20 mouse cellular contexts compared by ENCODE assay signal in genomic region chr5:92390615-92391014, GRCm38 (mm10). TPM values are rescaled to one million over a fixed set of nuclear protein-coding genes. Genes with fewer than 3 reads are reported as not detected.
DNase-seq lines count a peak whose midpoint lies in the region; ATAC-seq and TF ChIP-seq lines count a peak whose summit lies in the region.
"Had no signal": no experiment of that assay in that cellular context is flagged by ENCODE, and none has a peak within 500 bp of the region (broad histone marks: within the 10 kb centered on the region; RNA-seq: fewer than 3 reads in every experiment).

No protein-coding gene starts in this region.

- no peaks in the 10 kb centered on the region for H3K27me3 ChIP-seq in testis, adult 2 months (ENCODE audit: control insufficient read depth, insufficient read depth, low read length)
- H3K27me3 ChIP-seq in heart, embryonic 16.5 days (ENCODE audit: control insufficient read depth, insufficient read depth, low read length) = peaks cover 2% of the 10 kb centered on the region; the same call in 1 of the 2 replicates
- H3K27me3 ChIP-seq in midbrain, embryonic 11.5 days (ENCODE audit: control insufficient read depth, insufficient read depth, low read length) = peaks cover 13% of the 10 kb centered on the region

- no peak for TF ChIP-seq CTCF in gastrocnemius, adult 2 months (IDR thresholded peaks at IDR 0.05)
- no peak for TF ChIP-seq CTCF in testis, adult 2 months (IDR thresholded peaks at IDR 0.05; ENCODE audit: control insufficient read depth, insufficient read depth, insufficient replicate concordance, low read depth, low read length)

- DNase-seq in gastrocnemius, adult 2 months = peak; percentile 58
- DNase-seq in gastrocnemius, postnatal 4 days (ENCODE audit: low spot score in 2 of 2) = no peak
- no peak for DNase-seq in testis, postnatal 10 days (ENCODE audit: low spot score)
- DNase-seq in testis, postnatal 14 days (ENCODE audit: low spot score) = peak; percentile 81
- DNase-seq in midbrain, embryonic 11.5 days (ENCODE audit: low spot score, missing footprints) = no peak
- DNase-seq: adrenal gland, postnatal 10 days; cerebellum, adult 18-20 months; forebrain, postnatal 0 days; kidney, adult 8-10 months; kidney, postnatal 36 days; left cerebral cortex, postnatal 4 days; midbrain, embryonic 14.5 days; thymus, postnatal 14 days had no signal

- H3K9ac ChIP-seq in heart, embryonic 16.5 days (ENCODE audit: low read length) = peak overlapping the region; percentile 18
- no peak overlapping the region for H3K9ac ChIP-seq in midbrain, embryonic 11.5 days (ENCODE audit: low read length)
- H3K9ac ChIP-seq: embryonic facial prominence, embryonic 12.5 days; forebrain, postnatal 0 days; liver, embryonic 12.5 days had no signal

- H3K4me2 ChIP-seq in heart, embryonic 16.5 days (ENCODE audit: low read depth, low read length) = peak overlapping the region; percentile 43
- H3K4me2 ChIP-seq in midbrain, embryonic 11.5 days = no peak overlapping the region
- H3K4me2 ChIP-seq: embryonic facial prominence, embryonic 12.5 days; liver, embryonic 12.5 days had no signal

- no peaks in the 10 kb centered on the region for H3K9me3 ChIP-seq in heart, embryonic 16.5 days (replicated peaks; ENCODE audit: control insufficient read depth, low read length)
- H3K9me3 ChIP-seq in midbrain, embryonic 11.5 days (ENCODE audit: control insufficient read depth, low read length) = no peaks in the 10 kb centered on the region
- H3K9me3 ChIP-seq: embryonic facial prominence, embryonic 12.5 days; liver, embryonic 12.5 days had no signal

- peak overlapping the region; percentile 91 for H3K27ac ChIP-seq in gastrocnemius, adult 2 months
- peak overlapping the region; percentile 82 for H3K27ac ChIP-seq in testis, adult 2 months (ENCODE audit: control insufficient read depth, insufficient read depth, low read depth, low read length)
- peak overlapping the region; percentile 80 for H3K27ac ChIP-seq in heart, embryonic 16.5 days (ENCODE audit: low read length)
- no peak overlapping the region for H3K27ac ChIP-seq in midbrain, embryonic 11.5 days (ENCODE audit: low read depth, low read length)
- H3K27ac ChIP-seq: embryonic facial prominence, embryonic 12.5 days; liver, embryonic 12.5 days had no signal

- peaks cover 13% of the 10 kb centered on the region for H3K4me1 ChIP-seq in testis, adult 2 months (ENCODE audit: control insufficient read depth, insufficient read depth, low read length)
- H3K4me1 ChIP-seq in heart, embryonic 16.5 days (ENCODE audit: control insufficient read depth, insufficient read depth, low read length) = peaks cover 42% of the 10 kb centered on the region
- H3K4me1 ChIP-seq in midbrain, embryonic 11.5 days (ENCODE audit: control insufficient read depth, insufficient read depth, low read length) = no peaks in the 10 kb centered on the region
- H3K4me1 ChIP-seq: embryonic facial prominence, embryonic 12.5 days had no signal

- no peak for TF ChIP-seq POLR2A in testis, adult 2 months (IDR thresholded peaks at IDR 0.05; ENCODE audit: control insufficient read depth, low read depth, low read length)

- H3K36me3 ChIP-seq in testis, adult 2 months (ENCODE audit: control insufficient read depth, insufficient read depth, low read length) = peaks cover 5% of the 10 kb centered on the region
- no peaks in the 10 kb centered on the region for H3K36me3 ChIP-seq in heart, embryonic 16.5 days (ENCODE audit: control insufficient read depth, insufficient read depth)
- H3K36me3 ChIP-seq in midbrain, embryonic 11.5 days (ENCODE audit: control insufficient read depth, insufficient read depth, low read length) = no peaks in the 10 kb centered on the region
- H3K36me3 ChIP-seq: embryonic facial prominence, embryonic 12.5 days; liver, embryonic 12.5 days had no signal

- 28% methylated on average over 8 of the region's 8 CpGs for WGBS in heart, embryonic 16.5 days
- 87% methylated on average over 8 of the region's 8 CpGs for WGBS in midbrain, embryonic 11.5 days

- peak overlapping the region; percentile 68 for H3K4me3 ChIP-seq in gastrocnemius, adult 2 months
- H3K4me3 ChIP-seq in testis, adult 2 months (ENCODE audit: control insufficient read depth, low read depth, low read length) = no peak overlapping the region
- H3K4me3 ChIP-seq in heart, embryonic 16.5 days (ENCODE audit: low read length) = no peak overlapping the region
- H3K4me3 ChIP-seq in midbrain, embryonic 11.5 days (ENCODE audit: low read depth, low read length) = no peak overlapping the region
- H3K4me3 ChIP-seq: embryonic facial prominence, embryonic 12.5 days; liver, embryonic 12.5 days had no signal

- ATAC-seq in heart, embryonic 16.5 days (replicated peaks; ENCODE audit: extremely low read depth, insufficient read depth, low FRiP score) = peak; percentile 59; the same call in 1 of the 2 replicates
- no peak for ATAC-seq in megakaryocyte progenitor cell, adult 5-6 weeks (replicated peaks; ENCODE audit: poor library complexity)
- no peak for ATAC-seq in midbrain, embryonic 11.5 days (ENCODE audit: low FRiP score)
- ATAC-seq: forebrain, postnatal 0 days; liver, embryonic 12.5 days had no signal

- intact Hi-C loops in gastrocnemius, adult 2 months (cut with DNase I) = no loop called here

RNA-seq across cellular contexts. Expression of gene Cxcl10, which starts 41.9 kb away (rescaled TPM):
- not detected for total RNA-seq in gastrocnemius, adult 2 months (2021)
- 1 to 10 TPM in 1 of 2 experiments, under 1 TPM in 1; 0.76 to 1.0 TPM for total RNA-seq in gastrocnemius, postnatal 4 days (2021)
- 0.76 TPM in 1 of 2 replicates, not detected in the other for polyA plus RNA-seq in testis, adult 2 months (2012; rRNA removed)
- 5.5 and 16.5 TPM in 2 replicates for polyA plus RNA-seq in heart, embryonic 16.5 days (2015; fragmentation: Nextera tagmentation; extraction: Ambion mirVana)
- total RNA-seq in megakaryocyte progenitor cell, adult 5-6 weeks (2015) = 4.7 and 10.5 TPM in 2 replicates
- 1.3 and 5.3 TPM in 2 replicates for total RNA-seq in megakaryocyte progenitor cell, adult 5-6 weeks (2017)
- polyA plus RNA-seq in midbrain, embryonic 11.5 days (2014; fragmentation: Nextera tagmentation; extraction: Ambion mirVana) = 0.33 and 0.54 TPM in 2 replicates
- total RNA-seq: layer of hippocampus, postnatal 14 days; left cerebral cortex, postnatal 4 days had no signal

RNA-seq across cellular contexts. Expression of gene Nup54, which starts 44.4 kb away (rescaled TPM):
- total RNA-seq in gastrocnemius, adult 2 months (2021) = 10 to 100 TPM in 1 of 2 experiments, 1 to 10 TPM in 1; 8.9 to 12.5 TPM
- total RNA-seq in gastrocnemius, postnatal 4 days (2021) = 10 to 100 TPM; 22.6 to 25.6 TPM
- polyA plus RNA-seq in testis, adult 2 months (2012; rRNA removed) = 11.8 and 15.2 TPM in 2 replicates
- polyA plus RNA-seq in heart, embryonic 16.5 days (2015; fragmentation: Nextera tagmentation; extraction: Ambion mirVana) = 37.2 and 38.8 TPM in 2 replicates
- total RNA-seq in megakaryocyte progenitor cell, adult 5-6 weeks (2015) = 78.1 and 96.0 TPM in 2 replicates
- 75.8 and 82.2 TPM in 2 replicates for total RNA-seq in megakaryocyte progenitor cell, adult 5-6 weeks (2017)
- 65.6 and 67.1 TPM in 2 replicates for polyA plus RNA-seq in midbrain, embryonic 11.5 days (2014; fragmentation: Nextera tagmentation; extraction: Ambion mirVana)

RNA-seq across cellular contexts. Expression of gene Art3, which starts 59.0 kb away (rescaled TPM):
- 100 to 1,000 TPM; 394 to 399 TPM for total RNA-seq in gastrocnemius, adult 2 months (2021)
- 100 to 1,000 TPM; 257 to 310 TPM for total RNA-seq in gastrocnemius, postnatal 4 days (2021)
- polyA plus RNA-seq in testis, adult 2 months (2012; rRNA removed) = 221 and 263 TPM in 2 replicates
- polyA plus RNA-seq in heart, embryonic 16.5 days (2015; fragmentation: Nextera tagmentation; extraction: Ambion mirVana) = 71.8 and 92.4 TPM in 2 replicates
- total RNA-seq in megakaryocyte progenitor cell, adult 5-6 weeks (2015) = 1.2 and 1.5 TPM in 2 replicates
- 0.54 TPM in 1 of 2 replicates, not detected in the other for total RNA-seq in megakaryocyte progenitor cell, adult 5-6 weeks (2017)
- polyA plus RNA-seq in midbrain, embryonic 11.5 days (2014; fragmentation: Nextera tagmentation; extraction: Ambion mirVana) = 0.78 and 2.5 TPM in 2 replicates
- total RNA-seq: neutrophil, adult 5-6 weeks had no signal

Comparison
In these comparisons a context has a peak if more than half of its experiments do, and no peak if none do; other contexts are left out.
1. DNase-seq: peak in gastrocnemius, adult 2 months (single experiment) and testis, postnatal 14 days (single experiment); none in gastrocnemius, postnatal 4 days (0 of 2), testis, postnatal 10 days (single experiment) and midbrain, embryonic 11.5 days (single experiment).
2. RNA of gene Art3, which starts 59.0 kb away (total RNA-seq): 394 to 399 TPM in gastrocnemius, adult 2 months and 257 to 310 TPM in gastrocnemius, postnatal 4 days; 0.54 to 1.5 TPM in megakaryocyte progenitor cell, adult 5-6 weeks; every median in the first group is over 100 times any median in the second.